Mouse (Mus musculus) gonadal fat pad, adult 2 months (tissue): ENCODE results near the gene Calm3. TPM values are rescaled to one million over a fixed set of nuclear protein-coding genes. Genes with fewer than 3 reads are reported as not detected.

ENCODE experiments used
- DNase-seq: peaks from one replicate; pipeline ENCODE4 v3.0.0-alpha.2; 2012; ENCODE audit warnings: low read depth
- polyA plus RNA-seq: library from polyadenylated mRNA; depleted of rRNA; stranded (reverse); fragments of >200 nt; gene quantifications from 2 replicates; pipeline ENCODE4 v1.2.3, GENCODE M21; 2012

The Calm3 gene
- polyA plus RNA-seq, 1 experiment: 174 TPM

DNA sequence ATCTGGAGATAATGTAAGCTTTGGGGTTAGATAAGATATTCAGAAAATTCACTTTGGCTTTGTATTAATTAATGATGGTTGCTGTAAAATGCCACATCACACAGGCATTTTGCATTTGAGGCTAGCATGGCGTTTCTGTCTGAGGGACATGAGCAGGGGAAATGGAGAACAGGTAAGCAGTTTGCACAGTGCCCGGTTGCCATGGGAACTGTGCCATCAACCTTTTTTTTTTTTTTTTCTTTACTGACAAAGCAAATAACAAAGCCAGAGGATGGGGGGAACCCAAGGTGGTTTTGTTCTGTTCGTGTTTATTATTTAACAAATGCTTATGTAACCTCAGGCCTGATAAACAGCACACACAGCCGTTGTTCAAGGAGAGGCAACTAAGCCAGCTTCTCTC is 18.9 kb upstream of the Calm3 start:
- no peak for DNase-seq

DNA sequence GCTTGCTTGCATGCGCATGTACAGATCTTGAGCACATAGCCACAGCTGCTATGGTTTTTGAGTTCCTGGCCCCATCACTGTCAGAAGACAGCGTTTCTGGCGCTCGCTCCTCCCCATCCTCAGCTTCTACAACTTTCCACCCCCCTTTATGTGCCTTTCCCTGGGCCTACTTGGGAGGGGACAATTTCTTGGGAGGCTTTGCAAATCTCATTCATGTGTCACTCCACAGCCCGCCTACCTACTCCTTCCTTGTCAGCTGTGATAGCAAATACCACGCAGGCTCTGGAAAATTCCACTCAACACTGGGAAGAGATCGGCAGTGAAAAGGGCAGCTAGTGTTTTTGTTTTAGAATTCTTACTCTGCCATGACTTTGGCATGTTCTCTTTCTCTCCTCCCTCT is 16.4 kb upstream of the Calm3 start:
- no peak for DNase-seq

DNA sequence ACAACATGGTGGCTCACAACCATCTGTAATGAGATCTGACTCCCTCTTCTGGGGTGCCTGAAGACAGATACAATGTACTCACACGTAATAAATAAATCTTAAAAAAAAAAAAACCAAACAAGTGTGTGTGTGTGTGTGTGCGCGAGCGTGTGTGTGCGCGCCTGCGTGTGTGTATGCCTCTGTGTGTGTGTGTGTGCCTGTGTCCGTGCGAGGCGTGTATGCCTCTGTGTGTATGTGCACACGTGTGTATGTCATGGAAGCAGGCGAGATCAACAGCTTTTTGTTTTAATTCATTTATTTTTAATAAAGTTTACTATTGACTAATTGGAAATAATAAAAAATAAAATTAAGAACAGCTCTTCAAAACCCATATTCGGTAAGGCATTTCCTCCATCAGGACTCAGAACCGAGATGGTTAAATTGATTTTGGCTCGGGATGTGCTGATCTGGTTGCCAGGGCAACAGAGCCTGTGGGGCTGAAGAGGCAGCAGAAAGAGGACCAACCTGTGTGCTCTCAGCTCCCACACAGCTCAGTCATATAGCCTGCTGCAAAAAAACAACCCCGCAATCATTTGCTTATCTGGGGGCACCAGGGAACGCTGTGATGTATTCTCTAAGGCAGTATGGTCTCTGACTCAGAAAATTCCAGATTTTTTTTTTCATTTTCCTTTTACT is 14.3 kb upstream of the Calm3 start:
- DNase-seq: no peak

DNA sequence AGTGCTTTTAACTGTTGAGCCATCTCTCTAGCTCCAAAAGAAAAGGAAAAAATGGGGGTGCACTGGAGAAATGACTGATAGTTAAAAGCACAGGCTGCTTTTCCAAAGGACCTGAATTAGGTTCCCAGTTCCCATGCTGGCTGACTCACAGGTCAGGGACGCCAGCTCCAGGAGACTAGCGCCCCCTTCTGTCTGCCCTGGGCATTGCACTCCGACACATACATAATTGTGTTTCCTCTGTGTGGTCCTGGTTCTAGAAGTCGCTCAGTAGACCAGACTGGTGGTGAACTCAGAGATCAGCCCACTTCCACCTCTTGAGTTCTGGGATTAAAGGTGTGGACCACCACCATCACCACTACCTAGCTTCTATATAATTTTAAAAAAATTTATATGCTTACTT is 13.4 kb upstream of the Calm3 start:
- no peak for DNase-seq

DNA sequence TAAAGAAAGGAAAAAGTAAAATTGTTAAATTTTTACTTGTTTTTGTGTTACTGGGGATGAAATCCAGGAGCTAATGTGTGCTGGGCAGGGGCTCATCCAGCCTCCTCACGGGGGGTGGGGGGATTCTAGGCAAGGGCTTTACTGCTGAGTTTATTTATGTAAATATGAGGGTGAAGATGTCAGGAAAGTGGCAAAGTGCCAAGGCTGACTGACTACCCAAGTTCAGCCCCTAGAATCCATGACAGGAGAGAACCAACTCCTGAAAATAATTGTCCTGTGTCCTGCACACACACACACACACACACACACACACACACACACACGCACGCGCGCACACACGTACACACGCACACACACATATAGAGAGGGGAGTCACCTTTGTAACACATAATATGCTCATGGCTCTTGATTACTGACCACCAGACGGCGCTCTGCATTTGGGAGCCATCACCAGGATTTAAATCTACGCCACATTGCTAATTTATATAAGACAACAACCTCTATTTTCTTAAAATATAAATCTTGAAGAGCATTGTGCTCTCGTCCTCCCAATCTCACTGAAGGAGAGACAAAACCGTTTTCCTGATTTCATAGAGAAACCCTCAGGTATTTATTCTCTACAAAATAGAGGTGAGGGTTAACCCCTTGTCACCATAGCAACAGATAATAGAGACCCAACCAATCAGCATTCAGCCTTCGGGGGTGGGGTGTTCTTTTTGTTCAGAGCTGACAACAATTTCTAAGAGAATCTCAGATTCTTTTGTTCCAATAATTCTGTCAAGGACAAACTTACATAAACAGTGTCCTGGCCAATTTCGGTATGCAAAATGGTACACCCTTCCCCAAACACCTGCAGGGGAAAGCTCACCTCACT is 9.0 kb upstream of the Calm3 start:
- DNase-seq: no peak

DNA sequence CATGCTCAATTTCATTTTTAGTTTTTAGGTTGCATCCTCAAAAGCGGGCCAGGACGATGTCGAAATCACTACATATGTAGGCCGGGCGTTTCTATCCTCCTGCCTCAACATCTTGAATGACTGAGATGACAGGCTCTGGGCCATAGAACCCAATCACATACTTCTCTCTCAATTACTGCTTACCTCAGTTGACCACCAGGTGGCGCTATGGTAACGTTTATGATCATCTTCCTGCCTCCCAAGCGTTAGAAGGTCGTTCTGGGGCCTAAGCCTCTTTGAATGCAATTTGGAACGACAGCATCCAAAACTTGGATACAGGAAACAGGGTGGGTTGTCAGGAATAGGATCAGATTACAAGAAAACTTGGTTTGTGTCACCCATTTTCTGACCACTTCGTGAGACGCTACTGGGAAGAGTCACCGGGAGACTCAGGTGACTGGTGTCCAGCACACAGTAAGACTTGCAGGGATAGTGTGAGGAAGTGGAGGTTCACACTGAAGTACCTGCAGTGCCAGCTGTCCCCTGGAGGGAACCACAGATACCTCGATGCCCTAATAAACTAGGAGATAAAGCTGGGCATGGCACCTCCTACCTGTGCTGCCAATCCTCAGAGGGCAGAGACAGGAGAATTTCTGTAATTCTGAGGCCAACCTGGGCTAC is 8.2 kb upstream of the Calm3 start:
- DNase-seq: no peak

DNA sequence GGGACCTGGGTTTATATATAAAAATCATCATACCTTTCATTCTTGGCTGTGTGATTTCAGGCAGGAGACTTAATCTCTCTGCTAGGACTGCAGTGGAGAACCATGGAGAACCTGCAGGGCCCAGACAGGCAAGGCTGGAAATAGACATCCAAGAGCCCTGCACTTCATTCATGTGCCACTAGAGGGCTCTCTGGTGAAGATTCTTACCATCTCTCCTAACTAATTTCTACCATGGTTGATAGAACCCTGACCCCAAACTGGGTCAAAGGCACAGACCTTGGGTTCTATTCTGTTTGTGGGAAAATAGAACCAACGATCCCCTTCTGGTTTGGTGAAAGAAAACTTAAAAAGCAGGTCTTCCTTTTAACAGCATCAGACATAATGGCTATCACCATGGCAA is 6.9 kb upstream of the Calm3 start:
- no peak for DNase-seq

DNA sequence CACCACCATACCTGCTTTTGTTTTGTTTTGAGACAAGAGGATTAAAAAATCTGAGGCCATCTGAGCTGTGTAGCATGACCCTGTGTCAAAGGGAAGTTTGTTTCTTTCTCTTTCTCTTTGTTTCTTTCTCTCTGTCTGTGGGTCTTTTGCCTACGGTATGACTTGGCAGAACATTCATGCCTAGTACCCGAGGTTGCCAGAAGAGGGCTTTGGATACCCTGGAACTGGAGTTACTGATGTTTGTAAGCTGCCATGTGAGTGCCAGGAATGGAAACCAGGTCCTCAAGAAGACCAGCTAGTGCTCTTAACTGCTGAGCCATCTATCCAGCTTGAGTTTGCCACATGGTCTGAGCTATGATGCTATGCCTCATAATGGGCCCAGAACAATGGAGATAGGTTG is 4.4 kb upstream of the Calm3 start:
- no peak for DNase-seq

DNA sequence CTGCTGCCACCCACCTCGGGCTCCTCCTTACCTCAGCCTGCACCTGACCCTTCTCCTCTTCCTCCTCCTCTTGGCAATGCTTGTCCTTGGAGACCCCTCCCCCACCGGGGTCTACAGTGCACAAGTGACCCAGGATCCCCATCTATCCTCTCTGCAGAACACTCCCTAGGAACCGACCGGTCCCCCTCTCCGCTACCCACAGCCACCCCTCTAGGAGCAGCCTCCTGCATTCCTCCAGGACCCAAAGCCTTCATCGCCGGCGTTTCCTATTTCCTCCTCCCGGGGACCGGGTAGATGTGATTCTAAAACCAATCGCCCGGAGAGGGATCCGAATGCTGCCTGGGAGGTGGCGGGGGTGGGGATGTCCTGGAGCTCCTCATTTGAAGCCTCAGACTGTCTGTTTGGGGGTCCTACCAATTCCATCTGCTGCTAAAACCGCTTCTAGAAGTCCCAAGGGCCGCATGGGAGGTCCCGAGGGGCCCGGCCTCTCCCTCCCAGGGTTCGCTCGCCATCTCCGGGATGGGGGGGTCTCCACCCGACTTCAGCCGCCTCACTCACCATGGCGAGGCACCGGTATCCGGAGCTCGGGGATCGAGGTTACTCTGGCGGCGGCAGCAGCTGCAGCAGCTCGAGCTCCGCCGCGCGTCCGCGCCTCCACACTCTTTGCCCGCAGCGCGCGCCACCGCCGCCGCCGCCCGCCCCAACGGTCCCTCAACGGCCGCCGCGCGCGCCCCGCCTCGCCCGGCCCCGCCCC is 454 bp downstream of the Calm3 start:
- DNase-seq: no peak

DNA sequence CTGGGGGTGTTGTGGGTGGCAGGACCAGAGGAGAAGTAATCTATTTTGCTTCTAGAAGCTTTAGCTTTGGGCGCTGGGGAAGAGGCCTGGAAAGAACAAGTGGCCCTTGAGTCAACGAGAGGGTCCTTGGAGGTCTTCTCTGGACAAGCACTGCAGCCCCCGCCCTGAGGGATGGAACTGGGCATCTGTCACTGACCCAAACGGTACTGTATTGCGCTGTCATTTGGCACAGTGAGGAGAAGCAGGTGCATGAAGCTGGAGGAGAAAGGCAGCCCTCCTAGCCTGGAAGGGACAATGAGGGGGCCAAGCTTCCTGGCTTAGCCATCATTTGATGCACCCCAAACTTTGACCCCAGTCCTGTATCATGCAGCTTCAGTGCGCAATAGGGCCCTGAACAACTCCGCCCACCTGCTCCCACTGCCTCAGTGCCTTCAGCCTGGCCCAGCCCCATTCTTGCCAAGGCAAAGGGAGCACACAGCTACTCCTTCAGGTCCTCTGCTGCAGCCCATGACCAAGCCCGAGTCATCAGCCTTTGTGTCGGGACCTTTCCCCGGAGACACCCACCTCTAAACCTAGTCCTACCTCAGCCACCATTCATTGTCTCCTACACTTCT is 1.4 kb downstream of the Calm3 start:
- no peak for DNase-seq

DNA sequence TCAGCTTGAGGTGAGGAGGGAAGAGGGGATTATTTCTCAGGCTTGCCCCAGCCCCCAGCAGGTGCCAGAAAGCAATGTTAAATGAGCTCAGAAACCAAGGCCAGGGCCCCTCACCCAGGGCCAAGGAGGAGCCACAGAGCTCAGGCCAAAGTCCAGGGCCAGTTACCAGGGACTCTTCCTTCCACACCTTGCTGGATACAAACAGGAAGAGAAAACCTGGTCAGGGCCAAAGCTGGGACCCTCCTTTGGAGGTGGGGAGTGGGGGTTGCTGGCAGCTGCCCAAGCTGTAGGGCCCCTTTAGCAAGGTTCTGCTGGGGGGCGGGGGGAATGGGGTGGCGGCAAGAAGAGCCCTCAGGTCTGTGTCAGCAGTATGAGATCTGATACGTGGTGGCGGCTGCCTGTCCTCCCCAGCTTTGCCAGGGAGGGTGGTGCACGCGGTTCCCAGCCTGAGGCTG is 2.0 kb downstream of the Calm3 start:
- no peak for DNase-seq

DNA sequence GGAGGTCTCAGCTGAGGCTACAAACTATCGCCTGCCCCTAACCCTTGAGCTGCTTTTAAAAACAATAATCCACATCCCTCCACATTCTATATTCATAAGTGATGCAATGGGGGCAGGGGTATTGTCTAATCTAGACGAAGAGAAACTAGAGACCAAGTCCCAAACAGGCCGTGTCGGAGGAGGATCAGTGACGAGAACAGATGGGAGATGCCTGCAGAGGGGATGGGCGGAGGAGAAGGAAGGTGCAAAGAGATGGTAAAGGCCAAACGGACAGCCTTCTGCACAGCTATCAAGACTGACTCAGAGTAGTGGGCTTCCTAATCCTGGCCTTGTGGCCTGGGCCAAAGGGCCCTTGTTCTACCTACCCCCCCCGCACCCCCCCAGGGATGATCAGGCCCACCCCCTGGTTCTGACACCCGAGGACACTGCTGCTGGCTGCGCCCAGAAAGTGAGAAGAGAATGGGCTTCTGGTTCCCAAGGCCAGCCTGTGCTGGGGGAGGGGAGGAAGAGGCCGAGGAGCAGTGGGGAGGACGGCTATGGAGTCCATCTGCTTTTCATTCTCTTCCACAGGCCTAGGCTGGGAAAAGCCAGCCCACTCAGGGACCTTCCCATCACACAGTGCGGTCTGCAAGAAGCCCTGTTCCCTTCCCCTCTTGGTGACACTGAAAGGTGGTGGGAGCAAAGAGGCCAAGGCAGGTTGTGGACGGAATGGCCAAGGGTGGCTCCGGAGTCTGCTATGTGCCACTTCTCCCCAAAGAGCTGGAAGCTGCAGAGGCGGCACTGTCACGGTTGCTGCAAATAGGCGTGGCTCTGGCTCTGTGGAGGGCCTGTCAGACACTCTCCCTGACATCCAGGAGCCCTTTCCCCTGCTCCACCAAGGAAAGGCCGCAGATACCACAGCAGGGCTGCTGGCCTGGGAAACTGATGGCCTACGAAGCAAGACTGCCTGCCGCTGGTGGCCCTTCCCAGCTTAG is 2.8 kb downstream of the Calm3 start:
- no peak for DNase-seq

DNA sequence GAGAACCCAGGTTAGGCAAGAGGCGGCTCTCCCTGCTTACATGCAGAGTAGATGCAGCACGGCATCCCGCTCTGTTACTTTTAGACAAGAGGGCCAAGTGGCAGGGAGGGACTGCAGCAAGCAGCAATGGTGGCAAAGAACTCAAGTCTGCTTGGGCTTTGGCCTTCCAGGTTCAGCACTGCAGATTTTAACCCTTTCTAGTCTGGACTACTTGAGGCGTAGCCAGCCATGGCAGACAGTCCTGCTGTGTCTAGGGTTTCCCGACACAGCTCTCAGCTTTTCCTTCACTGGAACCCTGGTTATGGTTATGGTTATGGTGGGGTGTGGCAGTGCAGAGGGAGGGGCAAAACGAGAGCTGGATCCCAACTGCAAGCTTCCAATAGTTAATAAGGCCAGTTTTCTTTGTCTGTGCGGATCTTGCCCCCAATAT is 3.7 kb downstream of the Calm3 start:
- DNase-seq: no peak

DNA sequence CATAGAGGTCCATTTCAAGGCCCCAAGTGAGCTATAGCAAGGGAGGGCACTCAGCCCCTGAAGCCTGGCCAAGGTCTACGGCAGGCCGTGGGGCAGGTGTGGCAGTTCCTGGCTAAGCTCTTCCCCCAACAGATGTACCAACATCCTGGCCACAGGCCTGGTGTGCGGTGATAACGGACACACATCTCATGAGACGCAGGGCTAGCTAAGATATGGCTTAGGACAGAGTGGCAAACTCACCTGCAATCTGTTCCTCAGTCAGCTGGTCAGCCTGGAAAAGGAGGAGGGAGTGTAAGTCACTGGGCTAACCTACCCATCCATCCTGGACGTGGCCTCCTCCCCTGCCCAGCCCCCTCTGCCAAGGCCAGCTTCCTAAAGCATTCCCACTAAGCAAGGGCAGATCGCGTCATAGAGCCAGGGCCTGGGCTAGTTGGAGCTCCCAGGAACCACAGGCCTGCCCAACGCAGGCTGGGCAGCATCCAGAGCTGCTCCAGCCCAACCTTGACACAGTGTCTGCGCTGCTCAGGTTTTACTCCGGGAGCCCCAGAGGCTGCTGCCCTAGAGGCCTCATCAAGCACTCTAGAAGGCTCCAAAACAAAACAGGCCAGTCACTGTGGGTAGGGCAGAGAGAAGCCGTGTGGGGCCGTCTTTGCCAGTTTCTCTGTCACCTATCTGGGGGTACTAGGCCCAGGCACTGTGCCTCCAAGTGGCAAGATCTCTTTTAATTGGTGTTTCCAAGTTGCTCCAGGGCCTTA is 4.3 kb downstream of the Calm3 start:
- DNase-seq: no peak

DNA sequence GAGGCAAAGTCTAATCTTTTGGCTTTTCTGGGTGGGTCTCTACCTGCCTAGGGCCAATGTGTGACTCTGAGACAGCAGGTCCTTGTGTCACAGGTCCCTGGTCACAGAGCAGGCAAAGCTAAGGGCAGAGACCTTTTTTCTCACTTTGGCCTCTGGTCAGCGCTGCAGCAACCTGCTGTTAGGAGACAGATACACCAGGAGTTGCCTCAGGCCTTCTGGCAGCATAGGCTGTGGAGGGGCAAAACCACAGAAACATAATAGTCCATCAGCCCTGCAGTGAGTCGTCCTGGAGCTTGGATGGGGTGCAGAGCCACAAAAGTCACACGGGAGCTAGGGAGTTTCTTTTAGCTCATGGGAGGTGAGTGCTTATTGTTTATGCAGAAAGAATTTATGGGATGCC is 5.2 kb downstream of the Calm3 start:
- no peak for DNase-seq

DNA sequence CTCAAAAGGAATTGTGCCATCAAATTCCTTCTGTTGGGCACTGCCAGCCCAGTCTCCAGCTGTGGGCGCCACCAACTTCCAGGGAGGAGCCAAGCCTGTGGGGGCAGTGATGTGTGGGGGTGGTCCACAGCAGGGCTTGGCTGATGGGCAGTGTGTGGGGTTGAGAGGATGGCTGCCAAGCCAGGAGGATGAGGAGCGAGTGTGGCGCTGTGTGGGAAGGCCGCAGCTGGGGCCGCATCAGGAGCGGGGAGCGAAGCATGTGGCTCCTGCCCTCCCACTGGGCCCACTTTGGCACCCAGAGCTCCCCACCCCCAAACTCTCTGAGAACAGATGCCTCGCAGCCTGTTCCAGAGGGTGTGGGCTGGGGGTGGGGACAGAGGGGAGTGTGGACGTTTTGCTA is 5.9 kb downstream of the Calm3 start:
- no peak for DNase-seq

DNA sequence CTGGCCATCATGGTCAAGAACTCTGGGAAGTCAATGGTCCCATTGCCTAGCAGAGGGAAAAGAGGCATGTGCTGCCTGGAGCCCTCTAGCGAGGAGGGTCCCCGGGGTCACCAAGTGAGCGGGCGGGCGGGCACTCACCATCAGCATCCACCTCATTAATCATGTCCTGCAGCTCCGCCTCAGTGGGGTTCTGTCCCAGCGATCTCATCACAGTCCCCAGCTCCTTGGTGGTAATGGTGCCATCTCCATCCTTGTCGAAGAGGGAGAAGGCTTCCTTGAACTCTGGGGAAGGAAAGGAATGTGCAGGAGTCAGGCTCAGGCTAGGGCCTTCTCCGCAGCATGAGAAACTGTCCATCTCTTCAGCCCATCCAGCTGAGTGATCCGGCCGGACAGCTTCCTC is 6.5 kb downstream of the Calm3 start:
- no peak for DNase-seq

DNA sequence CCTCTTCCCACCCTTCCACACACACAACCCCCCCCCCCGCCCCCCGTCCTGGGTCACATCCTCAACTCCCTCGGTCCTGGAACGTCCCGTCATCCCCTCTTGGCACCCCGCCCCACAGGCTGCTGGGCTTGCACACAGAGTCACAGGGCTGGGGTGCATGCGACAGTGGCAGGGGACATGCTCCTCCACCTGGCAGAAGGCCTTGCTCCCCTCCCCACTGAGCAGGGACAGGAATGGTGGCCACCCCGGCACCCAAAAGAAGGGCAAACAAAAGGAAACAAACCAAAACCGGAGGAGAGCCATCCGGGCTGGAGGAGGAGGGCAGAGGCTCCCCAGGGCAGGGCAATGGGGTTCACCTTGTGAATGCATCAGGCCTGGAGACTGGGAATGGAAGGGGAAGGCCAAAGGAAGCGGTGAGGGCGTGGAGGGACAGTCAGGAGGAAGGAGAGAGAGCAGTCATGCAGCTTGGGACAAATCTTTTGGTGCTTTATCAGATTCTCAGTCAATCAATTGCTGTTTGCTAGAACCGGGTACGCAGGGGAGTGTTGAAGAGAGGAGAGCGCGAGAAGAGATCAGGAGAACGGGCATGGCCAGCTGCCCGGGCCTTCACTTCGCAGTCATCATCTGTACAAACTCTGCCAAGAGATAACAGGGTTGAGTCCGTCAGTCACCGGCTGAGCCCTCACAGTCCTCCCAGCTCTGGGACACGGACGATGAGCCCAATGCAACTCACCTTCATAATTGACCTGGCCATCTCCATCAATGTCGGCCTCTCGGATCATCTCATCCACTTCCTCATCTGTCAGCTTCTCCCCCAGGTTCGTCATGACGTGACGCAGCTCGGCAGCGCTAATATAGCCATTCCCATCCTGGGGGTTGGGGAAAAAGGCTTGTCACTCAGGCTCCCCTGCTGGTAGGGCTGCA is 7.3 kb downstream of the Calm3 start:
- DNase-seq: no peak
